Mouse (Mus musculus): ENCODE results near the gene Als2.

DNA sequence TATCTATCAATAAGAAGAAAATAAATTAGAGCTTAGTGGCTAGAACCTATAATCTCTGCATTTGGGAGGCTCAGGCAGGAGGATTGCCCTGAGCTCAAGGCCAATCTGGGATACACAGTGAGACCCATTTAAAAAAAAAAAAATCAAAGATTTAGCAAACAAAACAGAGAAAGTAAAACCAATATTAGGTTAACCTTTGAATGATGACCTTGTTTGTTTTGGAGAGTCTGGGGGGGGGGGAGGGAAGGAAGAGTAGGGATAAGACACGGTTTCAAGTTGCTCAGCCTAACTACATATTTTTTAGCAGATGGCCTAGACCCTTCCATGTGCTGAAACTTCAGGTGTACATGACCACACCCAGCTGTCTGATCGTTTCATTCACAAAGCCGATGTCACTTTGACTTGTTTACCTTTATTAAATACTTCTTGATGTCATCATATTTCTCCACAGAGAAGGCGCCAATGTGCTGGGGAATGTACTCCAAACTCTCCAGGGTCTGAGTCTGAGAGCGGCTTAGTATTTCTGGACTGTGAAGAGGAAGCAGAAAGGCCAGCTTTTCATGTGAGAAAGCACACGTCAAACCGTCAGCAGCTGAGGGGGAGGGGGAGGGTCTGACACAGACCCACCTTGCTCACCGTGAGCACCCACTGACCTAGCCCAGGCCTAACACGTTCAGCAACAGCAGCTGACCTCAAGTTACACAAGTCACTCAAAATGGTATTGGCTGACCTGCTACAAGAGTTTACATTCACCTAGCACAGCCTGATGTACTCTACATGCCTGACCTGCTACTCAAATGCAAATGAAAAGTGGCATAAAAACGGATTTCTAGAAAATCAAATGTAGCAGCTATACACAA lies 62.3 kb downstream of the Als2 start:
- no peak for TF ChIP-seq CTCF (IDR thresholded peaks at IDR 0.05; ENCODE audit: low read depth)
- no peak for TF ChIP-seq EP300 (IDR thresholded peaks at IDR 0.05; ENCODE audit: low read depth)

Data from liver, embryonic 14.5 days (tissue).